Comparison of ENCODE assay signal across 17 mouse cellular contexts in the genomic region with DNA sequence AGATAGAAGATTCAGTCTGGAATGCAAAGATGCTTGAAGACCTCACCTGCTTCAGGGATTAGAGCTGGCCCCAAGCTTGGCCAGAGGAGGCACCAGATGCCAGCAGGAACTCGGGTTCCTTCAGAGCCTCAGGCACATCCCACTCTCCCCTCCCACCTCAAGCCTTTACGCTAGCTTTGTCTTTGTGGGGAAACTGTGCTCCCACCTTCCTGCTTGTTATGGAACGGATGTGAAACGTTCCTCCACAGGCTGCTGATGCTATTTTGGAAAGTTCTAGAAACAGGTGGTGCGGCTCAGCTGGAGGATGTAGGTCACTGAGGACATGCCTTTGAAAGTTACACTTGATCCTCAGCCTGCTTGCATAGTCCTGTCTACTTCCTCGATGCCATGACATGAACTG.
DNase-seq lines count a peak whose midpoint lies in the region.
"Had no signal": no experiment of that assay in that cellular context is flagged by ENCODE, and none has a peak within 500 bp of the region (broad histone marks: within the 10 kb centered on the region; RNA-seq: fewer than 3 reads in every experiment).

No protein-coding gene starts in this region.

- DNase-seq in layer of hippocampus, adult 9-11 months, result peak; percentile 6
- no peak for DNase-seq in layer of hippocampus, postnatal 36 days
- peak; percentile 64 for DNase-seq in right cerebral cortex, adult 18-20 months
- no peak for DNase-seq in right cerebral cortex, postnatal 10 days (ENCODE audit: low spot score in 2 of 2)
- peak; percentile 44 to 54 for DNase-seq in frontal cortex, postnatal 36 days (ENCODE audit: low spot score in 2 of 2)
- peak; percentile 30 to 72 for DNase-seq in right cerebral cortex, postnatal 36 days (ENCODE audit: low spot score in 2 of 2)
- DNase-seq in adrenal gland, postnatal 4 days (ENCODE audit: low spot score in 2 of 2), result no peak
- no peak for DNase-seq in spleen, adult 18-20 months
- DNase-seq: adrenal gland, adult 2 months; adrenal gland, postnatal 25 days; cerebellum, adult 11 months; cerebellum, adult 8-10 months; cerebellum, postnatal 14 days; embryo, embryonic 11 days; gastrocnemius, postnatal 14 days; heart, adult 2 months; heart, postnatal 14 days had no signal

Comparison
In these comparisons a context has a peak if more than half of its experiments do, and no peak if none do; other contexts are left out.
1. DNase-seq: peak in layer of hippocampus, adult 9-11 months (single experiment), right cerebral cortex, adult 18-20 months (single experiment), frontal cortex, postnatal 36 days (2 of 2) and right cerebral cortex, postnatal 36 days (2 of 2); none in layer of hippocampus, postnatal 36 days (0 of 2), right cerebral cortex, postnatal 10 days (0 of 2), adrenal gland, postnatal 4 days (0 of 2) and spleen, adult 18-20 months (0 of 2).